Mouse (Mus musculus): ENCODE data around the gene Caln1. TPM values are rescaled to one million over a fixed set of nuclear protein-coding genes. Genes with fewer than 3 reads are reported as not detected.

Caln1 gene
- polyA plus RNA-seq, 1 experiment from 2014 or later = 0.35 TPM

GRCm38 (mm10) chr5:130812556-130812955 is 443.3 kb downstream of the Caln1 start:
- Histone ChIP-seq H3K4me3 (no peak overlapping the region), H3K27ac (no peak overlapping the region), H3K27me3 (no peaks in the 10 kb centered on the region), H3K36me3 (no peaks in the 10 kb centered on the region), H3K9ac (no peak overlapping the region), H3K4me1 (replicated peaks) (no peaks in the 10 kb centered on the region), H3K9me3 (replicated peaks) (no peaks in the 10 kb centered on the region), H3K4me2 (no peak overlapping the region)
- ATAC-seq (replicated peaks; ENCODE audit: insufficient number of reproducible peaks, insufficient read depth, low FRiP score, low read depth) = no peak
- WGBS = 95% methylated on average over 8 of the region's 8 CpGs

- ATAC-seq (replicated peaks; ENCODE audit: insufficient number of reproducible peaks, insufficient read depth, low FRiP score, low read depth) = no peak
Observed at GRCm38 (mm10) chr5:130813089-130813488, 443.8 kb downstream of the Caln1 start.

GRCm38 (mm10) chr5:130815352-130815751 is 446.1 kb downstream of the Caln1 start:
- H3K27ac ChIP-seq = no peak overlapping the region

More at GRCm38 (mm10) chr5:130813089-130813488, 443.8 kb downstream of the Caln1 start:
- Histone ChIP-seq H3K27me3 (no peaks in the 10 kb centered on the region), H3K4me1 (replicated peaks) (no peaks in the 10 kb centered on the region), H3K27ac (no peak overlapping the region), H3K9ac (no peak overlapping the region), H3K9me3 (replicated peaks) (no peaks in the 10 kb centered on the region), H3K4me3 (no peak overlapping the region), H3K36me3 (no peaks in the 10 kb centered on the region), H3K4me2 (no peak overlapping the region)
- 79% methylated on average over 9 of the region's 9 CpGs for WGBS

GRCm38 (mm10) chr5:130820021-130820648 is 450.9 kb downstream of the Caln1 start:
- no peaks in the 10 kb centered on the region for H3K27me3 ChIP-seq
- WGBS = 47% methylated on average over 4 of the region's 4 CpGs

More at GRCm38 (mm10) chr5:130815352-130815751, 446.1 kb downstream of the Caln1 start:
- no peak overlapping the region for H3K4me2 ChIP-seq
- ATAC-seq (replicated peaks; ENCODE audit: insufficient number of reproducible peaks, insufficient read depth, low FRiP score, low read depth) = no peak
- H3K4me1 ChIP-seq (replicated peaks) = no peaks in the 10 kb centered on the region
- 83% methylated on average over 5 of the region's 5 CpGs for WGBS
- H3K36me3 ChIP-seq = no peaks in the 10 kb centered on the region
- no peak overlapping the region for H3K9ac ChIP-seq
- H3K27me3 ChIP-seq = no peaks in the 10 kb centered on the region
- no peak overlapping the region for H3K4me3 ChIP-seq
- H3K9me3 ChIP-seq (replicated peaks) = no peaks in the 10 kb centered on the region

GRCm38 (mm10) chr5:130820661-130821060 is 451.4 kb downstream of the Caln1 start:
- H3K4me3 ChIP-seq = no peak overlapping the region
- WGBS = 88% methylated on average over 5 of the region's 5 CpGs
- no peaks in the 10 kb centered on the region for H3K27me3 ChIP-seq
- no peak overlapping the region for H3K27ac ChIP-seq
- no peak overlapping the region for H3K4me2 ChIP-seq
- H3K4me1 ChIP-seq (replicated peaks) = no peaks in the 10 kb centered on the region
- H3K36me3 ChIP-seq = no peaks in the 10 kb centered on the region
- ATAC-seq (replicated peaks; ENCODE audit: insufficient number of reproducible peaks, insufficient read depth, low FRiP score, low read depth) = no peak
- no peaks in the 10 kb centered on the region for H3K9me3 ChIP-seq (replicated peaks)
- H3K9ac ChIP-seq = no peak overlapping the region

More at GRCm38 (mm10) chr5:130820021-130820648, 450.9 kb downstream of the Caln1 start:
- ATAC-seq (replicated peaks; ENCODE audit: insufficient number of reproducible peaks, insufficient read depth, low FRiP score, low read depth) = no peak
- Histone ChIP-seq H3K4me3 (no peak overlapping the region), H3K36me3 (no peaks in the 10 kb centered on the region), H3K27ac (no peak overlapping the region), H3K9ac (no peak overlapping the region), H3K4me2 (no peak overlapping the region), H3K4me1 (replicated peaks) (no peaks in the 10 kb centered on the region), H3K9me3 (replicated peaks) (no peaks in the 10 kb centered on the region)

GRCm38 (mm10) chr5:130825797-130826196 is 456.5 kb downstream of the Caln1 start:
- ATAC-seq (replicated peaks; ENCODE audit: insufficient number of reproducible peaks, insufficient read depth, low FRiP score, low read depth) = no peak
- Histone ChIP-seq H3K27ac (no peak overlapping the region), H3K4me2 (no peak overlapping the region), H3K36me3 (no peaks in the 10 kb centered on the region), H3K4me1 (replicated peaks) (no peaks in the 10 kb centered on the region), H3K9me3 (replicated peaks) (no peaks in the 10 kb centered on the region), H3K27me3 (no peaks in the 10 kb centered on the region), H3K9ac (no peak overlapping the region), H3K4me3 (no peak overlapping the region)
- WGBS = 69% methylated on average over 2 of the region's 2 CpGs

GRCm38 (mm10) chr5:130848562-130848961 is 479.3 kb downstream of the Caln1 start:
- no peak overlapping the region for H3K27ac ChIP-seq
- no peaks in the 10 kb centered on the region for H3K9me3 ChIP-seq (replicated peaks)
- WGBS = 77% methylated on average over 6 of the region's 6 CpGs
- no peaks in the 10 kb centered on the region for H3K27me3 ChIP-seq
- ATAC-seq (replicated peaks; ENCODE audit: insufficient number of reproducible peaks, insufficient read depth, low FRiP score, low read depth) = no peak
- H3K4me2 ChIP-seq = no peak overlapping the region
- H3K9ac ChIP-seq = no peak overlapping the region
- no peaks in the 10 kb centered on the region for H3K36me3 ChIP-seq
- H3K4me1 ChIP-seq (replicated peaks) = peaks cover 4% of the 10 kb centered on the region; the same call in 1 of the 2 replicates
- H3K4me3 ChIP-seq = no peak overlapping the region

GRCm38 (mm10) chr5:130849610-130850009 is 480.4 kb downstream of the Caln1 start:
- no peak overlapping the region for H3K4me2 ChIP-seq
- H3K4me1 ChIP-seq (replicated peaks) = peaks cover 4% of the 10 kb centered on the region; the same call in 1 of the 2 replicates
- WGBS = 42% methylated on average over 4 of the region's 4 CpGs
- no peak overlapping the region for H3K4me3 ChIP-seq
- no peak for ATAC-seq (replicated peaks; ENCODE audit: insufficient number of reproducible peaks, insufficient read depth, low FRiP score, low read depth)
- H3K27me3 ChIP-seq = no peaks in the 10 kb centered on the region
- no peak overlapping the region for H3K9ac ChIP-seq
- H3K27ac ChIP-seq = no peak overlapping the region
- no peaks in the 10 kb centered on the region for H3K9me3 ChIP-seq (replicated peaks)
- no peaks in the 10 kb centered on the region for H3K36me3 ChIP-seq

- Histone ChIP-seq H3K4me1 (replicated peaks) (peaks cover 4% of the 10 kb centered on the region; the same call in 1 of the 2 replicates), H3K9me3 (replicated peaks) (no peaks in the 10 kb centered on the region), H3K27me3 (0 out of 2 replicates have a peak, but pooled peaks cover 2% of the 10 kb centered on the region), H3K4me2 (peak overlapping the region; percentile 56), H3K9ac (0 out of 2 replicates have a peak overlapping the region, but pooled peaks have one; percentile 33), H3K36me3 (no peaks in the 10 kb centered on the region), H3K4me3 (peak overlapping the region; percentile 37), H3K27ac (no peak overlapping the region)
- ATAC-seq (replicated peaks; ENCODE audit: insufficient number of reproducible peaks, insufficient read depth, low FRiP score, low read depth) = no peak
- WGBS = 9% methylated on average over 11 of the region's 11 CpGs
Observed at GRCm38 (mm10) chr5:130852182-130852581, 482.9 kb downstream of the Caln1 start.

GRCm38 (mm10) chr5:130853371-130853770 is 484.1 kb downstream of the Caln1 start:
- Histone ChIP-seq H3K4me3 (no peak overlapping the region), H3K9me3 (replicated peaks) (no peaks in the 10 kb centered on the region), H3K27ac (no peak overlapping the region), H3K4me1 (replicated peaks) (peaks cover 4% of the 10 kb centered on the region; the same call in 1 of the 2 replicates), H3K9ac (no peak overlapping the region), H3K36me3 (no peaks in the 10 kb centered on the region), H3K4me2 (no peak overlapping the region), H3K27me3 (0 out of 2 replicates have a peak, but pooled peaks cover 2% of the 10 kb centered on the region)
- no peak for ATAC-seq (replicated peaks; ENCODE audit: insufficient number of reproducible peaks, insufficient read depth, low FRiP score, low read depth)
- WGBS = under 1% methylated on average over 10 of the region's 10 CpGs

GRCm38 (mm10) chr5:130854430-130854829 is 485.2 kb downstream of the Caln1 start:
- Histone ChIP-seq H3K9me3 (replicated peaks) (no peaks in the 10 kb centered on the region), H3K4me2 (no peak overlapping the region), H3K36me3 (no peaks in the 10 kb centered on the region), H3K9ac (no peak overlapping the region), H3K4me1 (replicated peaks) (peaks cover 4% of the 10 kb centered on the region; the same call in 1 of the 2 replicates), H3K4me3 (no peak overlapping the region), H3K27me3 (0 out of 2 replicates have a peak, but pooled peaks cover 2% of the 10 kb centered on the region), H3K27ac (no peak overlapping the region)
- ATAC-seq (replicated peaks; ENCODE audit: insufficient number of reproducible peaks, insufficient read depth, low FRiP score, low read depth) = no peak
- WGBS = 76% methylated on average over 7 of the region's 7 CpGs

GRCm38 (mm10) chr5:130858148-130858547 is 488.9 kb downstream of the Caln1 start:
- no peak for ATAC-seq (replicated peaks; ENCODE audit: insufficient number of reproducible peaks, insufficient read depth, low FRiP score, low read depth)
- Histone ChIP-seq H3K4me3 (no peak overlapping the region), H3K9ac (no peak overlapping the region), H3K4me1 (replicated peaks) (no peaks in the 10 kb centered on the region), H3K9me3 (replicated peaks) (no peaks in the 10 kb centered on the region), H3K36me3 (no peaks in the 10 kb centered on the region), H3K27me3 (0 out of 2 replicates have a peak, but pooled peaks cover 2% of the 10 kb centered on the region), H3K4me2 (no peak overlapping the region), H3K27ac (no peak overlapping the region)
- 21% methylated on average over 8 of the region's 8 CpGs for WGBS

All from heart, embryonic 15.5 days (tissue).